Mouse (Mus musculus): Measurements from ENCODE around the gene Usp44. TPM values are rescaled to one million over a fixed set of nuclear protein-coding genes. Genes with fewer than 3 reads are reported as not detected.

Gene Usp44
- polyA plus RNA-seq, 1 experiment from 2014 or later, result 19.6 TPM

DNA sequence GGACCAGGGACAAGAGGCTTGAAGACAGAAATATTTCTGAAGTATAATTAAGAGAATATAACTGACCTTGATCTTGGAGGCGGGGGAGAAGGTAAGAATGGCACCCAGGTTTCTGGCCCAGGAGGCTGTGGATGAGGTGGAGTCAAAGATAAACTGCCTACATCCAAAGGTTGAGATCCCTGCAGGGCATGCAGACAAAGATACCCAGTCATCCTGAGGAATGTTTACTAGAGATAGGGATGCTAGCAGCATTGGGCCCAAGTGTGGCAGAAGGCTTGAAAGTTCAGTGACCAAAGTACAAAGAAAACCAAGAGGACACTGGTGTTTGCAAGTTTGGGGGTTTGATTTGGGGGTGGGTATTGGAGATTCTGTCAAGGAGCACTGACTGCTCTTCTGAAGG lies 59.7 kb downstream of the Usp44 start:
- Histone ChIP-seq H3K9me3 (ENCODE audit: control insufficient read depth, low read length) (no peaks in the 10 kb centered on the region), H3K4me3 (ENCODE audit: low read depth, low read length) (no peak overlapping the region), H3K36me3 (ENCODE audit: control insufficient read depth, insufficient read depth, low read length) (peaks cover 6% of the 10 kb centered on the region; the same call in 1 of the 2 replicates), H3K9ac (ENCODE audit: low read length) (no peak overlapping the region), H3K27ac (ENCODE audit: low read depth, low read length) (no peak overlapping the region), H3K4me2 (no peak overlapping the region), H3K27me3 (ENCODE audit: control insufficient read depth, insufficient read depth, low read length) (no peaks in the 10 kb centered on the region), H3K4me1 (ENCODE audit: control insufficient read depth, insufficient read depth, low read length) (peaks cover 8% of the 10 kb centered on the region)
- DNase-seq (ENCODE audit: low spot score, missing footprints) (no peak), ATAC-seq (ENCODE audit: low FRiP score) (no peak)
- WGBS, result 88% methylated on average over 1 of the region's 1 CpGs

DNA sequence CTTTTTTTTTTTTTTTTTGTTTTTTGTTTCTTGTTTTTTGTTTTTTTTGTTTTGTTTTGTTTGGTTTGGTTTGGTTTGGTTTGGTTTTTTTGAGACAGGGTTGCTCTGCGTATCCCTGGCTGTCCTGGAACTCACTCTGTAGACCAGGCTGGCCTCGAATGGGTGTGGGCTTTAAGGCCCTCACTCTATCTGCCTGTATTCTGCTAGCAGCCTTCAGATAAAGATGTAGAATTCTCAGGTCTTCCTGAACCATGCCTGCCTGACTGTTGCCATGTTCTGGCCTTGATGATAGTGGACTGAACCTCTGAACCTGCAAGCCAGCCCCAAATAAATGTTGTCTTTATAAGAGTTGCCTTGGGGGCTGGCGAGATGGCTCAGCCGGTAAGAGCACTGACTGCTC lies 61.2 kb downstream of the Usp44 start:
- DNase-seq (ENCODE audit: low spot score, missing footprints) (no peak), ATAC-seq (ENCODE audit: low FRiP score) (no peak)
- Histone ChIP-seq H3K4me1 (ENCODE audit: control insufficient read depth, insufficient read depth, low read length) (peaks cover 8% of the 10 kb centered on the region), H3K4me2 (no peak overlapping the region), H3K36me3 (ENCODE audit: control insufficient read depth, insufficient read depth, low read length) (no peaks in the 10 kb centered on the region), H3K27me3 (ENCODE audit: control insufficient read depth, insufficient read depth, low read length) (no peaks in the 10 kb centered on the region), H3K9me3 (ENCODE audit: control insufficient read depth, low read length) (no peaks in the 10 kb centered on the region), H3K4me3 (ENCODE audit: low read depth, low read length) (no peak overlapping the region), H3K9ac (ENCODE audit: low read length) (no peak overlapping the region), H3K27ac (ENCODE audit: low read depth, low read length) (no peak overlapping the region)
- 88% methylated on average over 4 of the region's 4 CpGs for WGBS

- Histone ChIP-seq H3K27me3 (ENCODE audit: control insufficient read depth, insufficient read depth, low read length) (no peaks in the 10 kb centered on the region), H3K4me2 (no peak within 1 kb of the TSS), H3K9me3 (ENCODE audit: control insufficient read depth, low read length) (no peaks in the 10 kb centered on the region), H3K27ac (ENCODE audit: low read depth, low read length) (no peak within 1 kb of the TSS), H3K4me1 (ENCODE audit: control insufficient read depth, insufficient read depth, low read length) (no peaks in the 10 kb centered on the region), H3K4me3 (ENCODE audit: low read depth, low read length) (no peak within 1 kb of the TSS), H3K36me3 (ENCODE audit: control insufficient read depth, insufficient read depth, low read length) (no peaks in the 10 kb centered on the region), H3K9ac (ENCODE audit: low read length) (no peak within 1 kb of the TSS)
- ATAC-seq (ENCODE audit: low FRiP score) (no peak), DNase-seq (ENCODE audit: low spot score, missing footprints) (no peak)
- 71% methylated on average over 7 of the region's 7 CpGs for WGBS
Measured at GRCm38 (mm10) chr10:93897043-93897646, 65.8 kb downstream of the Usp44 start, which contains the start of gene Metap2. TSS of gene Metap2 (minus strand) at chr10:93897093.

- H3K9ac ChIP-seq (ENCODE audit: low read length), result no peak overlapping the region
- no peak overlapping the region for H3K27ac ChIP-seq (ENCODE audit: low read depth, low read length)
- H3K4me3 ChIP-seq (ENCODE audit: low read depth, low read length), result no peak overlapping the region
- H3K27me3 ChIP-seq (ENCODE audit: control insufficient read depth, insufficient read depth, low read length), result no peaks in the 10 kb centered on the region
- H3K36me3 ChIP-seq (ENCODE audit: control insufficient read depth, insufficient read depth, low read length), result no peaks in the 10 kb centered on the region
- H3K4me2 ChIP-seq, result no peak overlapping the region
- H3K4me1 ChIP-seq (ENCODE audit: control insufficient read depth, insufficient read depth, low read length), result no peaks in the 10 kb centered on the region
- H3K9me3 ChIP-seq (ENCODE audit: control insufficient read depth, low read length), result no peaks in the 10 kb centered on the region
- WGBS, result 80% methylated on average over 2 of the region's 2 CpGs
- ATAC-seq (ENCODE audit: low FRiP score), result no peak
- no peak for DNase-seq (ENCODE audit: low spot score, missing footprints)
Measured at GRCm38 (mm10) chr10:93899303-93899702, 67.9 kb downstream of the Usp44 start.

DNA sequence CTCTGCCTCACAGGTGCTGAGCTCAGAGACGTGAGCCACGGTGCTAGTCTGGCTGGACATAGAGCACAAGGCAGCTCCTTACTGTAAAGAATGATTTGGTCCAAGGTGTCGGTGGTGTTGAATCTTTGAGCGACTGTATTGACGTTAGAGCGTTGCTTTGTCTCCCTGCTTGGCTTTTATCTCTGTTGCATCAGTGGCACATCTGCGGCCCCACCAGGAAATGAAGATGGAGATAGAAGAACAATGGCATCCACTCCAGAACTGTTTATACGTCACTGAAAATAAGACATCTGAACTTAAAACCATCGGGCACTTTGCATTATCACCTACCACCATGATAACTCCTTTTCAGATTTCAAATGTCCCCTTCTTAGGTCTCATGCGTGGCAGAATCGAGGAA lies 68.6 kb downstream of the Usp44 start:
- H3K27ac ChIP-seq (ENCODE audit: low read depth, low read length), result no peak overlapping the region
- H3K36me3 ChIP-seq (ENCODE audit: control insufficient read depth, insufficient read depth, low read length), result no peaks in the 10 kb centered on the region
- DNase-seq (ENCODE audit: low spot score, missing footprints), result no peak
- no peaks in the 10 kb centered on the region for H3K4me1 ChIP-seq (ENCODE audit: control insufficient read depth, insufficient read depth, low read length)
- ATAC-seq (ENCODE audit: low FRiP score), result no peak
- no peak overlapping the region for H3K4me2 ChIP-seq
- no peaks in the 10 kb centered on the region for H3K27me3 ChIP-seq (ENCODE audit: control insufficient read depth, insufficient read depth, low read length)
- H3K9me3 ChIP-seq (ENCODE audit: control insufficient read depth, low read length), result no peaks in the 10 kb centered on the region
- no peak overlapping the region for H3K9ac ChIP-seq (ENCODE audit: low read length)
- no peak overlapping the region for H3K4me3 ChIP-seq (ENCODE audit: low read depth, low read length)
- WGBS, result 91% methylated on average over 11 of the region's 11 CpGs

DNA sequence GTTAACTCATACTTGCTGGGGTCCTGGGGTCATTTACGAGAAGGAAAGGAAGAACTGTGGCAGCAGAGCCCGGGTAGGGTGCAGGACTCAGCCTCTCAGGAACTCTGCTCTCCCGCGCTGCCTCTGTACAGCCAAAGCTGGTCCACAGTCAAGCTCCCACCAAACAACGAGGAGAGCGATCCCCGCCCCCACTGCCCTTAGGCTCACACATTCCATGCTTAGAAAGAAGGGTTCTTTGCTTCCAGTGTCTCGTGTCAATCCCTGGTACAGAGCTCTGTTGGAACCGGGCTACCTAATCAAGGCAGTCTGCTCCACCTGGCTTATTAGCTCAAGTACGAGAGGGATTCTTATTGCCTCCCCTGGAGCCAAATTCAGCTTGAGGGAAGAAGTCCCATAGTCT lies 76.0 kb downstream of the Usp44 start:
- no peak for DNase-seq (ENCODE audit: low spot score, missing footprints)

More for the DNA sequence above, 76.0 kb downstream of the Usp44 start:
- no peak overlapping the region for H3K4me2 ChIP-seq
- no peak overlapping the region for H3K9ac ChIP-seq (ENCODE audit: low read length)
- no peaks in the 10 kb centered on the region for H3K27me3 ChIP-seq (ENCODE audit: control insufficient read depth, insufficient read depth, low read length)
- no peaks in the 10 kb centered on the region for H3K36me3 ChIP-seq (ENCODE audit: control insufficient read depth, insufficient read depth, low read length)
- no peak overlapping the region for H3K4me3 ChIP-seq (ENCODE audit: low read depth, low read length)
- H3K9me3 ChIP-seq (ENCODE audit: control insufficient read depth, low read length), result no peaks in the 10 kb centered on the region
- no peak overlapping the region for H3K27ac ChIP-seq (ENCODE audit: low read depth, low read length)
- no peak for ATAC-seq (ENCODE audit: low FRiP score)
- H3K4me1 ChIP-seq (ENCODE audit: control insufficient read depth, insufficient read depth, low read length), result no peaks in the 10 kb centered on the region
- 66% methylated on average over 10 of the region's 10 CpGs for WGBS

Other genes starting within 250 kb of the Usp44 start
- gene Snrpf, start 241.8 kb upstream of the Usp44 start, polyA plus RNA-seq (2014; fragmentation: Nextera tagmentation; extraction: Ambion mirVana), result 145 and 150 TPM in 2 replicates
- gene Ntn4, start 190.9 kb upstream of the Usp44 start, polyA plus RNA-seq (2014; fragmentation: Nextera tagmentation; extraction: Ambion mirVana), result 1.8 and 2.6 TPM in 2 replicates
- gene Metap2, start 65.5 kb downstream of the Usp44 start, polyA plus RNA-seq (2014; fragmentation: Nextera tagmentation; extraction: Ambion mirVana), result 243 and 247 TPM in 2 replicates
- gene Vezt, start 204.3 kb downstream of the Usp44 start, polyA plus RNA-seq (2014; fragmentation: Nextera tagmentation; extraction: Ambion mirVana), result 45.9 and 46.7 TPM in 2 replicates
- gene Fgd6, start 204.4 kb downstream of the Usp44 start, polyA plus RNA-seq (2014; fragmentation: Nextera tagmentation; extraction: Ambion mirVana), result 4.9 and 5.6 TPM in 2 replicates